Mouse (Mus musculus): Measurements from ENCODE around the gene Slc50a1. TPM values are rescaled to one million over a fixed set of nuclear protein-coding genes. Genes with fewer than 3 reads are reported as not detected.
A peak's percentile ranks its signal among the peaks of the same experiment; 100 is the strongest.

The Slc50a1 gene
- polyA plus RNA-seq (2012; fragmentation: generic; extraction: Trizol), result 48.7 TPM

- Histone ChIP-seq H3K27me3 (ENCODE audit: control insufficient read depth, insufficient read depth, insufficient read length) (no peaks in the 10 kb centered on the region), H3K4me3 (peak within 1 kb of the TSS; percentile 55), H3K4me2 (ENCODE audit: low read depth) (peak within 1 kb of the TSS; percentile 96), H3K36me3 (ENCODE audit: control insufficient read depth, insufficient read depth) (peaks cover 5% of the 10 kb centered on the region), H3K79me2 (ENCODE audit: control insufficient read depth, insufficient read depth) (peaks cover 19% of the 10 kb centered on the region), H3ac (ENCODE audit: control insufficient read depth, insufficient read length) (peak within 1 kb of the TSS; percentile 15)
- TF ChIP-seq MYOD1 (IDR thresholded peaks at IDR 0.05; ENCODE audit: control insufficient read depth in 1 of 3, insufficient read length in 2 of 3, low read depth in 2 of 3), result no peak
- peak; percentile 81 for TF ChIP-seq POLR2A (IDR thresholded peaks at IDR 0.05; ENCODE audit: insufficient read length, low read depth)
- no peak for TF ChIP-seq TCF3 (IDR thresholded peaks at IDR 0.05; ENCODE audit: insufficient read length, low read depth)
- TF ChIP-seq SRF (IDR thresholded peaks at IDR 0.05; ENCODE audit: control insufficient read depth, insufficient read length, low read depth), result no peak
- no peak for TF ChIP-seq TCF12 (IDR thresholded peaks at IDR 0.05; ENCODE audit: insufficient read depth, poor library complexity, severe bottlenecking)
- no peak for TF ChIP-seq USF1 (IDR thresholded peaks at IDR 0.05; ENCODE audit: low read depth)
- TF ChIP-seq E2F4 (IDR thresholded peaks at IDR 0.05; ENCODE audit: insufficient read depth), result no peak
- TF ChIP-seq POLR2AphosphoS2 (IDR thresholded peaks at IDR 0.05; ENCODE audit: insufficient read length, low read depth), result peak; percentile 86
- TF ChIP-seq MAX (IDR thresholded peaks at IDR 0.05; ENCODE audit: low read depth), result no peak
- no peak for TF ChIP-seq CEBPB (IDR thresholded peaks at IDR 0.05; ENCODE audit: insufficient read depth, poor library complexity, severe bottlenecking)
- no peak for TF ChIP-seq REST (IDR thresholded peaks at IDR 0.05; ENCODE audit: insufficient read depth, insufficient read length)
- TF ChIP-seq MYOG (IDR thresholded peaks at IDR 0.05; ENCODE audit: control insufficient read depth in 1 of 3, insufficient read depth in 1 of 3, insufficient read length in 2 of 3, low read depth in 2 of 3), result peak in 1 of 3 experiments; percentile 7
Measured at GRCm38 (mm10) chr3:89270051-89270755, at the start of gene Slc50a1. TSS of gene Slc50a1 (minus strand) at chr3:89270570.

GRCm38 (mm10) chr3:89319591-89320350, 49.4 kb upstream of the Slc50a1 start:
- Histone ChIP-seq H3K27me3 (ENCODE audit: control insufficient read depth, insufficient read depth, insufficient read length) (peaks cover 43% of the 10 kb centered on the region), H3ac (ENCODE audit: control insufficient read depth, insufficient read length) (no peak overlapping the region), H3K36me3 (ENCODE audit: control insufficient read depth, insufficient read depth) (no peaks in the 10 kb centered on the region), H3K4me2 (ENCODE audit: low read depth) (peak overlapping the region; percentile 91), H3K4me3 (no peak overlapping the region), H3K79me2 (ENCODE audit: control insufficient read depth, insufficient read depth) (no peaks in the 10 kb centered on the region)
- no peak for TF ChIP-seq TCF3 (IDR thresholded peaks at IDR 0.05; ENCODE audit: insufficient read length, low read depth)
- TF ChIP-seq MYOG (IDR thresholded peaks at IDR 0.05; ENCODE audit: control insufficient read depth in 1 of 3, insufficient read depth in 1 of 3, insufficient read length in 2 of 3, low read depth in 2 of 3), result no peak
- no peak for TF ChIP-seq POLR2A (IDR thresholded peaks at IDR 0.05; ENCODE audit: insufficient read length, low read depth)
- TF ChIP-seq MAX (IDR thresholded peaks at IDR 0.05; ENCODE audit: low read depth), result no peak
- TF ChIP-seq CEBPB (IDR thresholded peaks at IDR 0.05; ENCODE audit: insufficient read depth, poor library complexity, severe bottlenecking), result no peak
- TF ChIP-seq E2F4 (IDR thresholded peaks at IDR 0.05; ENCODE audit: insufficient read depth), result no peak
- no peak for TF ChIP-seq MYOD1 (IDR thresholded peaks at IDR 0.05; ENCODE audit: control insufficient read depth in 1 of 3, insufficient read length in 2 of 3, low read depth in 2 of 3)
- TF ChIP-seq POLR2AphosphoS2 (IDR thresholded peaks at IDR 0.05; ENCODE audit: insufficient read length, low read depth), result no peak
- TF ChIP-seq SRF (IDR thresholded peaks at IDR 0.05; ENCODE audit: control insufficient read depth, insufficient read length, low read depth), result no peak
- TF ChIP-seq REST (IDR thresholded peaks at IDR 0.05; ENCODE audit: insufficient read depth, insufficient read length), result no peak
- no peak for TF ChIP-seq TCF12 (IDR thresholded peaks at IDR 0.05; ENCODE audit: insufficient read depth, poor library complexity, severe bottlenecking)
- TF ChIP-seq USF1 (IDR thresholded peaks at IDR 0.05; ENCODE audit: low read depth), result no peak

DNA sequence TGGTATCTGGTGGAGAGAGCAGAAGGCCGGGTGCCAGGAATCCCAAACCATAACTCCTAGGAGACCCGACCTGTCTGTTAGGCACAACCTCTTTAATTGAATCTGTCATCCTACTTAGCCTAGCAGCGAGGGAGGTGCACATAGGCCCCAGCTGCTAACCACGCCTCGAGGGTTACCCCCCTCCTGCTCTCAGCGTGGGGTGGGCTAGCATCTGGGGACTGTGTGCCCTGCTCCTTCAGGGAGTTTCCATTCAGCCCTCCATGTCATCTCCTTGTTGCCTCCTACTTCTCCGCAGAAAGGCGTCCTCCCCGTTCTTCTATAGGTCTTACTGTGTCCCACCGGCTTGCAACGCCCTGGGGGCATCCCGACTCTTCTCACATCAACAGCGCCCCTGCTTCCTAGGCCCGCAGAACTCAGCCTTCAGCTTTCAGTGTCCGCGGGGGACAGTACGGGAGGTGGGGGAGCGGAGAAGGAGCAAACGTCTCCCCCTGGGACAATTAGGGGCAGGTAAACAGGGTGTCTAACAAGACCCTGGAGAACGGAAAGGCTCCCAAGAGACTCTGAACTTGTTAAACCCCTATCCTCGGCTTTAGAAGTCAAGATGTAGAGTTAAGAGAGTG, 48.7 kb upstream of the Slc50a1 start:
- Histone ChIP-seq H3K79me2 (ENCODE audit: control insufficient read depth, insufficient read depth) (no peaks in the 10 kb centered on the region), H3K4me2 (ENCODE audit: low read depth) (no peak overlapping the region), H3K27me3 (ENCODE audit: control insufficient read depth, insufficient read depth, insufficient read length) (peaks cover 43% of the 10 kb centered on the region), H3K36me3 (ENCODE audit: control insufficient read depth, insufficient read depth) (no peaks in the 10 kb centered on the region), H3ac (ENCODE audit: control insufficient read depth, insufficient read length) (no peak overlapping the region), H3K4me3 (no peak overlapping the region)
- TF ChIP-seq REST (IDR thresholded peaks at IDR 0.05; ENCODE audit: insufficient read depth, insufficient read length), result no peak
- TF ChIP-seq E2F4 (IDR thresholded peaks at IDR 0.05; ENCODE audit: insufficient read depth), result no peak
- no peak for TF ChIP-seq TCF3 (IDR thresholded peaks at IDR 0.05; ENCODE audit: insufficient read length, low read depth)
- TF ChIP-seq MAX (IDR thresholded peaks at IDR 0.05; ENCODE audit: low read depth), result no peak
- TF ChIP-seq USF1 (IDR thresholded peaks at IDR 0.05; ENCODE audit: low read depth), result no peak
- TF ChIP-seq POLR2AphosphoS2 (IDR thresholded peaks at IDR 0.05; ENCODE audit: insufficient read length, low read depth), result no peak
- no peak for TF ChIP-seq CEBPB (IDR thresholded peaks at IDR 0.05; ENCODE audit: insufficient read depth, poor library complexity, severe bottlenecking)
- TF ChIP-seq TCF12 (IDR thresholded peaks at IDR 0.05; ENCODE audit: insufficient read depth, poor library complexity, severe bottlenecking), result no peak
- no peak for TF ChIP-seq MYOD1 (IDR thresholded peaks at IDR 0.05; ENCODE audit: control insufficient read depth in 1 of 3, insufficient read length in 2 of 3, low read depth in 2 of 3)
- no peak for TF ChIP-seq MYOG (IDR thresholded peaks at IDR 0.05; ENCODE audit: control insufficient read depth in 1 of 3, insufficient read depth in 1 of 3, insufficient read length in 2 of 3, low read depth in 2 of 3)
- no peak for TF ChIP-seq SRF (IDR thresholded peaks at IDR 0.05; ENCODE audit: control insufficient read depth, insufficient read length, low read depth)
- TF ChIP-seq POLR2A (IDR thresholded peaks at IDR 0.05; ENCODE audit: insufficient read length, low read depth), result no peak

- Histone ChIP-seq H3K4me3 (no peak overlapping the region), H3K4me2 (ENCODE audit: low read depth) (no peak overlapping the region), H3K79me2 (ENCODE audit: control insufficient read depth, insufficient read depth) (no peaks in the 10 kb centered on the region), H3ac (ENCODE audit: control insufficient read depth, insufficient read length) (no peak overlapping the region), H3K36me3 (ENCODE audit: control insufficient read depth, insufficient read depth) (no peaks in the 10 kb centered on the region), H3K27me3 (ENCODE audit: control insufficient read depth, insufficient read depth, insufficient read length) (peaks cover 43% of the 10 kb centered on the region)
- no peak for TF ChIP-seq TCF3 (IDR thresholded peaks at IDR 0.05; ENCODE audit: insufficient read length, low read depth)
- no peak for TF ChIP-seq MYOD1 (IDR thresholded peaks at IDR 0.05; ENCODE audit: control insufficient read depth in 1 of 3, insufficient read length in 2 of 3, low read depth in 2 of 3)
- TF ChIP-seq MYOG (IDR thresholded peaks at IDR 0.05; ENCODE audit: control insufficient read depth in 1 of 3, insufficient read depth in 1 of 3, insufficient read length in 2 of 3, low read depth in 2 of 3), result peak in 1 of 3 experiments; percentile 26
- no peak for TF ChIP-seq SRF (IDR thresholded peaks at IDR 0.05; ENCODE audit: control insufficient read depth, insufficient read length, low read depth)
- TF ChIP-seq POLR2A (IDR thresholded peaks at IDR 0.05; ENCODE audit: insufficient read length, low read depth), result no peak
- TF ChIP-seq E2F4 (IDR thresholded peaks at IDR 0.05; ENCODE audit: insufficient read depth), result no peak
Measured at GRCm38 (mm10) chr3:89318316-89318715, 47.9 kb upstream of the Slc50a1 start.

Measured in myocyte (in vitro differentiated cells).